Comparison of ENCODE assay signal across 8 mouse cellular contexts in the genomic region with DNA sequence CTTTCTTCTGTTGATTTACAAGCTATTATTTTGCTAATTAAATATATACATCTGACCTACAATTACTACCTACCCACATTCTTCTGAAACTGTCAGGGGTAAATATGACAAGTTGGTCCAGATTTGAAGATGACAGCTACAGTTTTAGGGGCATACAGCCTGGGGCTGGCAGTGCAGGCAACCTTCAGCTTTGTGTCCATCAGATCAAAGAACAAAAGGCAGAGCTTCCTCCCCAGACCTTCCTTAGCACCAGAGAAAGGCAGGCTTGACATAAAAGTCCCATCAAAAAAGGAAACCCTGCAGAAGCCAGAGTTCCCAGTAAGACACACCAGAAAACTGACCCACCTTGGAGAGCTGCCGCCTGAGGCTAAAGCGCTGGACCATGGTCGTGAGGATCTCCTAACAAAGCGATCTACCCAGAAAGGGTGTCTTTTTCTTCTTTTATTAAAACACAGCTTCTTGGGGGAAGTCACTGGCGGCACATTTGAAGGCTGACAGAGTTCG.
A peak's percentile ranks its signal among the peaks of the same experiment; 100 is the strongest.
DNase-seq lines count a peak whose midpoint lies in the region; ATAC-seq and TF ChIP-seq lines count a peak whose summit lies in the region.

No protein-coding gene starts in this region.

- peaks cover 12% of the 10 kb centered on the region for H3K4me1 ChIP-seq in thymus, adult 2 months (replicated peaks; ENCODE audit: control insufficient read depth, insufficient read depth, low read length)
- peaks cover 27% of the 10 kb centered on the region for H3K4me1 ChIP-seq in liver, embryonic 13.5 days (replicated peaks)

- TF ChIP-seq CTCF in thymus, adult 2 months (IDR thresholded peaks at IDR 0.05; ENCODE audit: borderline replicate concordance, control insufficient read depth, extremely low read depth, insufficient read depth, low read length, poor library complexity), result no peak

- ATAC-seq in liver, embryonic 13.5 days (ENCODE audit: low read depth), result no peak
- no peak for ATAC-seq in inflammation-experienced regulatory T-cells, adult 6 months

- DNase-seq in embryo, embryonic 10.5 days (ENCODE audit: low spot score), result peak; percentile 51
- DNase-seq in embryo, embryonic 10 days (ENCODE audit: low spot score), result no peak
- no peak for DNase-seq in thymus, adult 2 months
- no peak for DNase-seq in thymus, postnatal 10 days (ENCODE audit: low spot score in 2 of 2)
- no peak for DNase-seq in liver, embryonic 13.5 days
- no peak for DNase-seq in urinary bladder, postnatal 14 days (ENCODE audit: low spot score)
- no peak for DNase-seq in adrenal gland, adult 18-20 months (ENCODE audit: low spot score in 2 of 2)

- no peaks in the 10 kb centered on the region for H3K9me3 ChIP-seq in liver, embryonic 13.5 days (replicated peaks)

- no peak overlapping the region for H3K27ac ChIP-seq in thymus, adult 2 months (ENCODE audit: control insufficient read depth, insufficient read depth, low read length)
- no peak overlapping the region for H3K27ac ChIP-seq in liver, embryonic 13.5 days

- TF ChIP-seq POLR2A in thymus, adult 2 months (IDR thresholded peaks at IDR 0.05; ENCODE audit: control insufficient read depth, extremely low read depth, insufficient read depth, low read length, poor library complexity), result no peak

- WGBS in thymus, adult 2 months, result 24% methylated on average over 6 of the region's 6 CpGs
- WGBS in liver, embryonic 13.5 days (ENCODE audit: insufficient replicate concordance), result 6% methylated on average over 6 of the region's 6 CpGs

- no peaks in the 10 kb centered on the region for H3K27me3 ChIP-seq in thymus, adult 2 months (ENCODE audit: control insufficient read depth, insufficient read depth, low read length)
- H3K27me3 ChIP-seq in liver, embryonic 13.5 days, result no peaks in the 10 kb centered on the region

- H3K4me3 ChIP-seq in thymus, adult 2 months (ENCODE audit: control insufficient read depth, insufficient read depth, low read length), result peak overlapping the region; percentile 44
- peak overlapping the region; percentile 65 for H3K4me3 ChIP-seq in liver, embryonic 13.5 days (replicated peaks)

- H3K36me3 ChIP-seq in thymus, adult 2 months (ENCODE audit: control insufficient read depth, insufficient read depth, low read length), result no peaks in the 10 kb centered on the region
- no peaks in the 10 kb centered on the region for H3K36me3 ChIP-seq in liver, embryonic 13.5 days

- H3K4me2 ChIP-seq in liver, embryonic 13.5 days, result peak overlapping the region; percentile 90

- H3K9ac ChIP-seq in liver, embryonic 13.5 days, result peak overlapping the region; percentile 69
